Mouse (Mus musculus) brain, adult 2 months (tissue): ENCODE measurements around the gene Ifnb1.

Experiments
- DNase-seq: peaks from one replicate; pipeline ENCODE4 v3.0.0; 2011; ENCODE audit warnings: low read depth, low spot score

The Ifnb1 gene

GRCm38 (mm10) chr4:88503753-88504152 lies 18.8 kb downstream of the Ifnb1 start:
- DNase-seq = no peak

GRCm38 (mm10) chr4:88501247-88501646 lies 21.3 kb downstream of the Ifnb1 start:
- no peak for DNase-seq

GRCm38 (mm10) chr4:88496321-88497018 lies 26.1 kb downstream of the Ifnb1 start:
- DNase-seq = no peak

- DNase-seq = no peak
Observed at GRCm38 (mm10) chr4:88489622-88490021, 33.0 kb downstream of the Ifnb1 start.

- DNase-seq = no peak
Observed at GRCm38 (mm10) chr4:88488107-88488506, 34.5 kb downstream of the Ifnb1 start.

- no peak for DNase-seq
Observed at GRCm38 (mm10) chr4:88480130-88480529, 42.4 kb downstream of the Ifnb1 start.

- no peak for DNase-seq
Observed at GRCm38 (mm10) chr4:88478809-88479186, 43.8 kb downstream of the Ifnb1 start.

GRCm38 (mm10) chr4:88478177-88478808 lies 44.3 kb downstream of the Ifnb1 start:
- DNase-seq = no peak

GRCm38 (mm10) chr4:88476511-88477210 lies 45.9 kb downstream of the Ifnb1 start:
- DNase-seq = peak; percentile 18

- peak; percentile 15 for DNase-seq
Observed at GRCm38 (mm10) chr4:88476084-88476483, 46.5 kb downstream of the Ifnb1 start.
